Mouse (Mus musculus) small intestine, adult 2 months (tissue): ENCODE results near the gene Coro7.

Experiments
- CTCF ChIP-seq: fragments of 200-500 bp; IDR thresholded peaks from 2 replicates; pipeline ENCODE4 v1.5.1; 2012; ENCODE audit warnings: low read depth, mild to moderate bottlenecking, control low read depth, inconsistent platforms, low read length, moderate library complexity, mixed read lengths; ENCODE audit not compliant: insufficient replicate concordance, insufficient read length; ENCODE audit errors: extremely low read depth
- POLR2A ChIP-seq: fragments of 200-500 bp; IDR thresholded peaks from 2 replicates; pipeline ENCODE4 v1.6.1; 2012; ENCODE audit warnings: low read depth, mild to moderate bottlenecking, control low read depth, inconsistent platforms, low read length, moderate library complexity

DNA sequence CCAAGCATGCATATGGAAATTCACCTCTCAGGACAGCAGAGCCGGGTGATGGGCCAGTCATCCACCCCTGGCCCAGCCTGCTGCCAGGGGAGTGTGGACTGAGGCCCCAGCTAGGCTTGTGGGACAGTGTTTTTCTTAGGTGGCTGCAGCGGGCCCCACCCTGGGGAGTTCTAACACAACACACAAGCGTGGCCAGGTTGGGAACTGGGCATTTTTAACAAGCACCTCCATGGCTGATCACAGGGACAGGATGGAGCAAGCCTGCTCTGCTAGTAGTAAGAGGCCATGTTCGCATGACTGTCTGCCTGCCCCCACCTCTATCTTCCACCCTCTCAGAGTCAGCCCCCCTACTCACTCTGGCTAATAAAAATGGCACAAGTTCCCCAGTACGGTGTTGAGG, 81.5 kb downstream of the Coro7 start:
- TF ChIP-seq POLR2A: no peak
- no peak for TF ChIP-seq CTCF
